Mouse (Mus musculus): ENCODE data around the gene Kcnb1.

- TF ChIP-seq EP300 (IDR thresholded peaks at IDR 0.05; ENCODE audit: low read depth) (no peak), CTCF (IDR thresholded peaks at IDR 0.05; ENCODE audit: low read depth) (no peak)
These were observed 8.9 kb upstream of the Kcnb1 start for GRCm38 (mm10) chr2:167198660-167199427.
